Comparison of ENCODE assay signal across 27 mouse cellular contexts in genomic region chr5:132008703-132009222, GRCm38 (mm10).
DNase-seq lines count a peak whose midpoint lies in the region; ATAC-seq and TF ChIP-seq lines count a peak whose summit lies in the region.
"Had no signal": no experiment of that assay in that cellular context is flagged by ENCODE, and none has a peak within 500 bp of the region (broad histone marks: within the 10 kb centered on the region; RNA-seq: fewer than 3 reads in every experiment).

No protein-coding gene starts in this region.

- H3K4me1 ChIP-seq in forebrain, embryonic 16.5 days (replicated peaks; ENCODE audit: control insufficient read depth, insufficient read depth, low read length): peaks cover 21% of the 10 kb centered on the region
- H3K4me1 ChIP-seq in forebrain, embryonic 13.5 days: peaks cover 22% of the 10 kb centered on the region
- peaks cover 15% of the 10 kb centered on the region for H3K4me1 ChIP-seq in kidney, embryonic 15.5 days
- no peaks in the 10 kb centered on the region for H3K4me1 ChIP-seq in embryonic fibroblast, embryonic 13.5 days (ENCODE audit: control insufficient read depth, insufficient read depth, low read length)
- H3K4me1 ChIP-seq: liver, embryonic 12.5 days; neural tube, embryonic 12.5 days had no signal

- DNase-seq in kidney, adult 8-10 months: no peak
- peak; percentile 70 for DNase-seq in brain, embryonic 14.5 days (ENCODE audit: low read depth)
- DNase-seq: adrenal gland, adult 2 months; B cell, adult 2 months; cerebellum, adult 18-20 months; cerebellum, postnatal 14 days; gastrocnemius, adult 2 months; heart, postnatal 10 days; left cerebral cortex, postnatal 4 days; lung, adult 18-20 months; lung, postnatal 4 days; midbrain, embryonic 14.5 days had no signal

- H3K4me2 ChIP-seq in forebrain, embryonic 16.5 days (ENCODE audit: low read length): no peak overlapping the region
- no peak overlapping the region for H3K4me2 ChIP-seq in forebrain, embryonic 13.5 days
- no peak overlapping the region for H3K4me2 ChIP-seq in kidney, embryonic 15.5 days
- H3K4me2 ChIP-seq: embryonic facial prominence, embryonic 15.5 days; heart, embryonic 12.5 days; liver, embryonic 12.5 days; neural tube, embryonic 12.5 days had no signal

- ATAC-seq in forebrain, embryonic 16.5 days: peak; percentile 64
- no peak for ATAC-seq in forebrain, embryonic 13.5 days
- peak; percentile 40; the same call in 1 of the 2 replicates for ATAC-seq in kidney, embryonic 15.5 days (replicated peaks; ENCODE audit: low FRiP score)
- no peak for ATAC-seq in granulocyte monocyte progenitor cell, adult 5-6 weeks (replicated peaks; ENCODE audit: poor library complexity, severe bottlenecking)
- ATAC-seq in activated CD4-positive, CD25-positive, alpha-beta regulatory T cell, adult 4 months: no peak
- ATAC-seq: inflammation-experienced regulatory T-cells, adult 6 months; liver, embryonic 12.5 days; Patski had no signal

- H3K27me3 ChIP-seq in forebrain, embryonic 16.5 days (replicated peaks; ENCODE audit: control insufficient read depth, insufficient read depth, low read length): no peaks in the 10 kb centered on the region
- H3K27me3 ChIP-seq in forebrain, embryonic 13.5 days: no peaks in the 10 kb centered on the region
- no peaks in the 10 kb centered on the region for H3K27me3 ChIP-seq in kidney, embryonic 15.5 days
- H3K27me3 ChIP-seq: CH12.LX; embryonic facial prominence, embryonic 15.5 days; heart, embryonic 12.5 days; liver, embryonic 12.5 days; neural tube, embryonic 12.5 days had no signal

- H3K36me3 ChIP-seq in forebrain, embryonic 16.5 days (ENCODE audit: control insufficient read depth, insufficient read depth): no peaks in the 10 kb centered on the region
- no peaks in the 10 kb centered on the region for H3K36me3 ChIP-seq in forebrain, embryonic 13.5 days (ENCODE audit: poor library complexity, severe bottlenecking)
- H3K36me3 ChIP-seq in kidney, embryonic 15.5 days: no peaks in the 10 kb centered on the region
- H3K36me3 ChIP-seq: embryonic facial prominence, embryonic 15.5 days; G1E; heart, embryonic 12.5 days; liver, embryonic 12.5 days; neural tube, embryonic 12.5 days had no signal

- WGBS in forebrain, embryonic 16.5 days: 38% methylated on average over 7 of the region's 7 CpGs
- 56% methylated on average over 7 of the region's 7 CpGs for WGBS in forebrain, embryonic 13.5 days
- WGBS in kidney, embryonic 15.5 days: 20% methylated on average over 7 of the region's 7 CpGs

- TF ChIP-seq POLR2A in brain, embryonic 14.5 days (IDR thresholded peaks at IDR 0.05; ENCODE audit: borderline replicate concordance, extremely low read depth, insufficient read depth, insufficient read length, poor library complexity, severe bottlenecking): no peak
- no peak for TF ChIP-seq POLR2A in embryonic fibroblast, embryonic 13.5 days (IDR thresholded peaks at IDR 0.05; ENCODE audit: low read depth, low read length)

- TF ChIP-seq CTCF in brain, embryonic 14.5 days (IDR thresholded peaks at IDR 0.05; ENCODE audit: borderline replicate concordance, extremely low read depth, insufficient read depth, insufficient read length): no peak
- no peak for TF ChIP-seq CTCF in embryonic fibroblast, embryonic 13.5 days (IDR thresholded peaks at IDR 0.05; ENCODE audit: borderline replicate concordance, insufficient read depth, low read length)

- no peaks in the 10 kb centered on the region for H3K9me3 ChIP-seq in forebrain, embryonic 16.5 days (ENCODE audit: control insufficient read depth, low read length)
- H3K9me3 ChIP-seq in forebrain, embryonic 13.5 days (replicated peaks): no peaks in the 10 kb centered on the region
- H3K9me3 ChIP-seq in kidney, embryonic 15.5 days (replicated peaks): no peaks in the 10 kb centered on the region
- H3K9me3 ChIP-seq: embryonic facial prominence, embryonic 15.5 days; heart, embryonic 12.5 days; liver, embryonic 12.5 days; neural tube, embryonic 12.5 days had no signal

- no peak overlapping the region for H3K9ac ChIP-seq in forebrain, embryonic 16.5 days (replicated peaks; ENCODE audit: low read depth, low read length)
- no peak overlapping the region for H3K9ac ChIP-seq in forebrain, embryonic 13.5 days
- no peak overlapping the region for H3K9ac ChIP-seq in kidney, embryonic 15.5 days
- H3K9ac ChIP-seq: embryonic facial prominence, embryonic 15.5 days; heart, embryonic 12.5 days; liver, embryonic 12.5 days; neural tube, embryonic 12.5 days had no signal

- H3K4me3 ChIP-seq in forebrain, embryonic 16.5 days (replicated peaks; ENCODE audit: low read length): no peak overlapping the region
- no peak overlapping the region for H3K4me3 ChIP-seq in forebrain, embryonic 13.5 days
- no peak overlapping the region for H3K4me3 ChIP-seq in kidney, embryonic 15.5 days (replicated peaks)
- H3K4me3 ChIP-seq in embryonic fibroblast, embryonic 13.5 days (ENCODE audit: insufficient read depth, low read length): no peak overlapping the region
- H3K4me3 ChIP-seq: embryonic facial prominence, embryonic 15.5 days; gastrocnemius, adult 2 months; heart, embryonic 12.5 days; left cerebral cortex, adult 2 months; liver, embryonic 12.5 days; neural tube, embryonic 12.5 days had no signal

- H3K27ac ChIP-seq in forebrain, embryonic 16.5 days (ENCODE audit: low read length): no peak overlapping the region; the same call in 1 of the 2 replicates
- H3K27ac ChIP-seq in forebrain, embryonic 13.5 days: no peak overlapping the region
- H3K27ac ChIP-seq in kidney, embryonic 15.5 days: no peak overlapping the region
- H3K27ac ChIP-seq in embryonic fibroblast, embryonic 13.5 days (ENCODE audit: insufficient read depth, low read length): peak overlapping the region; percentile 52; the same call in 1 of the 2 replicates
- H3K27ac ChIP-seq: embryonic facial prominence, embryonic 15.5 days; gastrocnemius, adult 2 months; left cerebral cortex, adult 2 months; liver, embryonic 12.5 days; neural tube, embryonic 12.5 days had no signal

Comparison
In these comparisons a context has a peak if more than half of its experiments do, and no peak if none do; other contexts are left out.
1. ATAC-seq: peak in forebrain, embryonic 16.5 days (single experiment) and kidney, embryonic 15.5 days (single experiment); none in forebrain, embryonic 13.5 days (single experiment), granulocyte monocyte progenitor cell, adult 5-6 weeks (single experiment) and activated CD4-positive, CD25-positive, alpha-beta regulatory T cell, adult 4 months (single experiment).